Mouse (Mus musculus) lung, embryonic 15.5 days (tissue): ENCODE data around the gene Als2. TPM values are rescaled to one million over a fixed set of nuclear protein-coding genes. Genes with fewer than 3 reads are reported as not detected.

ENCODE experiments used
- ATAC-seq: fragments of 200-750 bp; cut with Nextera tagmentation; 2 replicates; pipeline ENCODE4 v1.8.0; 2017; ENCODE audit warnings: moderate number of reproducible peaks, borderline replicate concordance; ENCODE audit not compliant: low FRiP score, low TSS enrichment; ENCODE audit errors: extremely low read depth
- H3K27ac ChIP-seq: fragments of 300-500 bp; sonication (generic); 2 replicates; pipeline ENCODE4 v1.5.1; 2015; ENCODE audit warnings: moderate library complexity, mild to moderate bottlenecking, inconsistent platforms
- H3K27me3 ChIP-seq: fragments of 300-500 bp; sonication (generic); 2 replicates; pipeline ENCODE4 v1.6.1; 2015; ENCODE audit warnings: inconsistent platforms
- H3K36me3 ChIP-seq: fragments of 300-500 bp; sonication (generic); 2 replicates; pipeline ENCODE4 v1.6.1; 2015; ENCODE audit warnings: inconsistent platforms
- H3K4me1 ChIP-seq: fragments of 300-500 bp; sonication (generic); 2 replicates; pipeline ENCODE4 v1.6.1; 2015; ENCODE audit warnings: inconsistent platforms
- H3K4me2 ChIP-seq: fragments of 300-500 bp; sonication (generic); 2 replicates; pipeline ENCODE4 v1.6.1; 2015; ENCODE audit warnings: inconsistent platforms, mild to moderate bottlenecking, moderate library complexity
- H3K4me3 ChIP-seq: fragments of 300-500 bp; sonication (generic); 2 replicates; pipeline ENCODE4 v1.5.1; 2015; ENCODE audit warnings: mild to moderate bottlenecking, inconsistent platforms
- H3K9ac ChIP-seq: fragments of 300-500 bp; sonication (generic); 2 replicates; pipeline ENCODE4 v1.6.1; 2015; ENCODE audit warnings: inconsistent platforms
- H3K9me3 ChIP-seq: fragments of 300-500 bp; sonication (generic); 2 replicates; pipeline ENCODE4 v1.6.1; 2016; ENCODE audit warnings: inconsistent platforms
- WGBS: fragments of 180-500 bp; shearing (Covaris S2); methylation state at CpG from one replicate; pipeline ENCODE4 v1.1.7; 2015; 5-methylcytosine and 5-hydroxymethylcytosine counted together
- polyA plus RNA-seq: library from polyadenylated mRNA; unstranded; fragments of >200 nt; fragmentation: Nextera tagmentation; extraction: Ambion mirVana; gene quantifications from 2 replicates; pipeline ENCODE4 v1.2.1, GENCODE M21; 2015

Gene Als2
- polyA plus RNA-seq, 1 experiment from 2014 or later: 10.7 TPM

DNA sequence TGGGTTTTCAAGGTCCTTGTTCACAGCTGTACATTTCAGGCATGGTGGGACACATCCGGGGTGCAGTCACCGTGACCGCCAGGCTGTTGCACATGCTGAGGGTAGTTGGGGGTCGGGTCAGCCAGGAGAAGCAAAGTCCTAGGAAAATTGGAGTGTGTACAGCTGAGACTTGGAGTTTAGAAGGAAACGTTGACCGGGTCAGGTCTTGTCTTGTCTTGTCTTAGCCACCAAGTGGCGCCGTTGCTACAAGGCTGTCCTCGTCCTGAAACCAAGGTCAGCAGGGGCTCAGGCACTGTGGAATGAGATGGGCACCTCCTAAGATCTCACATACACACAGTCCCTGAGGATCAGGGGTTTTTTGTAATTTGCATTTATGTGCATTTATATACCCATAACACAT, 10.6 kb upstream of the Als2 start:
- WGBS: 4% methylated on average over 9 of the region's 9 CpGs
- Histone ChIP-seq H3K27me3 (no peaks in the 10 kb centered on the region), H3K4me2 (no peak overlapping the region)

DNA sequence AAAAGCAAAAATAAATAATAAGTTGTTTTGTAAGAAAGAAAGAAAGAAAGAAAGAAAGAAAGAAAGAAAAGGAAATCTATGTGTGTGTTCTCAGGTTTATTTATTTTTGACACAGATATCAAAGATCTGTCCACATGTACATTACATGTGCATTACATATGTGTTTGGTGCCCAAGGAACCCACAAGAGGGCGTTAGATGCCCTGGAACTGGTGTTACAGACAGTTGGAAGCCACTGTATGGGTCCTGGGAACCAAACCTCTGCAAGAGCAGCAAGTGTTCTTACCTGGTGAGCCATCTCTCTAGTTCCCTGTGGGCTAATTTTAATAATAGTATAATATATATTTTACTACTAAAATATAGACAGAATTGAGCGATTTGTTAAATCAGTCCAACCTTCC, 6.7 kb upstream of the Als2 start:
- no peaks in the 10 kb centered on the region for H3K4me1 ChIP-seq
- ATAC-seq: no peak

More for the DNA sequence above, 10.6 kb upstream of the Als2 start:
- Histone ChIP-seq H3K9ac (no peak overlapping the region), H3K27ac (no peak overlapping the region), H3K9me3 (no peaks in the 10 kb centered on the region), H3K4me3 (no peak overlapping the region), H3K4me1 (no peaks in the 10 kb centered on the region), H3K36me3 (no peaks in the 10 kb centered on the region)
- 0 out of 2 replicates have a peak, but pooled peaks have one; percentile 55 for ATAC-seq

DNA sequence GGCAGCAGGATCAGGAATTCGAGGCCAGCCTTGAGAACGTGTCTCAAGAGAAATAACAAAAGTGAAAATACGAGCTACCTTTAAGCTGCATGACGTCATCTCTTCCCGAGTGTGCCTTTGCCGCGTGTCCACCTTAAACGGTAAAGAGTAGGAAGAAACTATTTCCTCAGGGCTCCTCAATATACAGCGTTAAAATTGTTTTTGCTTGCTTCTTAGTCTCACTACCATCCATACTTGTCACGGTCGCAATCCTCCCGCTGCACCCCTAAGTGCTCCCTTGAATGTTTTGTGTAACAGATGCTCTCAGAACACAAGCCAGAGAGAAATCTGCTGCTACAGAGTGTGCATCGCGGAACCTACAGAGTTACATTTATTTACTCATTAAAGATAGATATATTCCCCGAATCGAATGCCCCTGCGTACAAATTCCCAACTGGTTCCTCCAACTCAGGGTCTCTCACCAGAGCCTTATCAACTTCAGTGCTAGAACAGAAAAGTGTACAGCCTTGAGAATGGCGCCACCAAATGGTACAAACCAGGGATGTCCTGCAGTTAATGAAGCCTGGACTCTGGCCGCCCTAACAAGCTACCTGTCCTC, 682 bp upstream of the Als2 start:
- H3K9me3 ChIP-seq: no peaks in the 10 kb centered on the region
- 1% methylated on average over 19 of the region's 19 CpGs for WGBS
- peak overlapping the region; percentile 59 for H3K27ac ChIP-seq
- peak overlapping the region; percentile 45 for H3K9ac ChIP-seq
- H3K27me3 ChIP-seq: no peaks in the 10 kb centered on the region
- H3K36me3 ChIP-seq: no peaks in the 10 kb centered on the region
- peak; percentile 32; the same call in 1 of the 2 replicates for ATAC-seq
- peak overlapping the region; percentile 64 for H3K4me2 ChIP-seq
- peaks cover 7% of the 10 kb centered on the region; the same call in 1 of the 2 replicates for H3K4me1 ChIP-seq
- H3K4me3 ChIP-seq: peak overlapping the region; percentile 92

More for the DNA sequence above, 6.7 kb upstream of the Als2 start:
- no peaks in the 10 kb centered on the region for H3K9me3 ChIP-seq
- no peaks in the 10 kb centered on the region for H3K36me3 ChIP-seq
- 58% methylated on average over 2 of the region's 2 CpGs for WGBS
- H3K27ac ChIP-seq: no peak overlapping the region
- no peak overlapping the region for H3K9ac ChIP-seq
- no peak overlapping the region for H3K4me2 ChIP-seq
- H3K27me3 ChIP-seq: no peaks in the 10 kb centered on the region
- no peak overlapping the region for H3K4me3 ChIP-seq

DNA sequence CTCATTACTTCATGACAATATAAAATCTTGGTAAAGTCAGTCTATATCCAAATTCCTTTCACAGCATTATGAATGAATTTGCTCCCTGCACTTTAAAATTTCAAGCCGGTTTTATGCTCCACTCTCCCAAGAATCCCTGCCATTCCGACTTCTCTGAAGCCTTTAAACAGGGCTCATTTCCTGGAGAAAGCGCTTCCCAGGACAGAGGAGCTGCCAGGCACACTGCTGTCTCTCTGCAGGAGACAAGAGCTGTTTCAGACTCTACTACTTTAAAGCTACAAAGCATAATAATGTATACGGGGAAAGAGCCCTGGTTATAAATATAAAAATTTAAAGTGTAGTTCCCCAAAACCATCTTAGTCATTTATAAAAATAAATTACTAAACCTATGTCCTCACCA, 7.8 kb downstream of the Als2 start:
- Histone ChIP-seq H3K4me2 (no peak overlapping the region), H3K4me3 (no peak overlapping the region), H3K27ac (no peak overlapping the region), H3K27me3 (no peaks in the 10 kb centered on the region), H3K9ac (no peak overlapping the region), H3K36me3 (no peaks in the 10 kb centered on the region), H3K4me1 (no peaks in the 10 kb centered on the region), H3K9me3 (no peaks in the 10 kb centered on the region)
- WGBS: 53% methylated on average over 4 of the region's 4 CpGs
- no peak for ATAC-seq

DNA sequence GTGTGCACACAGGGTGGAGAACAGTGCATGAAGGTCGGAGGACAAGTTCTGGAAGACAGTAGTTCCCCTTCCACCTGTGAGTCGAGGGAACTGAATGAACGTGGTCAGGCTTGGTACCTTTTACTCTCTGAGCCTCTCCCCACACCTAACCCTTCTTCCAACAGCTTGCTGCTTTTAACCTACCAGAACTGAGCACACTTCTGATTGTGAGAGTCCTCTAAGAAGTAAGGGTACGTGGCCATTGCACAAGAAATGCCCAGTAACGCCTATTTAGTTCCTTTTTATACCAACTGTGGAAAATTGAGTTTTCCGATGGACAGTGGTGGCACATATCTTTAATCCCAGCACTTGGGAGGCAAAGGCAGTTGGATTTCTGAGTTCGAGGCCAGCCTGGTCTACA, 8.5 kb downstream of the Als2 start:
- WGBS: 81% methylated on average over 7 of the region's 7 CpGs
- ATAC-seq: no peak
- Histone ChIP-seq H3K4me1 (no peaks in the 10 kb centered on the region), H3K9ac (no peak overlapping the region), H3K9me3 (no peaks in the 10 kb centered on the region), H3K27ac (no peak overlapping the region), H3K4me2 (no peak overlapping the region), H3K36me3 (no peaks in the 10 kb centered on the region), H3K27me3 (no peaks in the 10 kb centered on the region), H3K4me3 (no peak overlapping the region)

DNA sequence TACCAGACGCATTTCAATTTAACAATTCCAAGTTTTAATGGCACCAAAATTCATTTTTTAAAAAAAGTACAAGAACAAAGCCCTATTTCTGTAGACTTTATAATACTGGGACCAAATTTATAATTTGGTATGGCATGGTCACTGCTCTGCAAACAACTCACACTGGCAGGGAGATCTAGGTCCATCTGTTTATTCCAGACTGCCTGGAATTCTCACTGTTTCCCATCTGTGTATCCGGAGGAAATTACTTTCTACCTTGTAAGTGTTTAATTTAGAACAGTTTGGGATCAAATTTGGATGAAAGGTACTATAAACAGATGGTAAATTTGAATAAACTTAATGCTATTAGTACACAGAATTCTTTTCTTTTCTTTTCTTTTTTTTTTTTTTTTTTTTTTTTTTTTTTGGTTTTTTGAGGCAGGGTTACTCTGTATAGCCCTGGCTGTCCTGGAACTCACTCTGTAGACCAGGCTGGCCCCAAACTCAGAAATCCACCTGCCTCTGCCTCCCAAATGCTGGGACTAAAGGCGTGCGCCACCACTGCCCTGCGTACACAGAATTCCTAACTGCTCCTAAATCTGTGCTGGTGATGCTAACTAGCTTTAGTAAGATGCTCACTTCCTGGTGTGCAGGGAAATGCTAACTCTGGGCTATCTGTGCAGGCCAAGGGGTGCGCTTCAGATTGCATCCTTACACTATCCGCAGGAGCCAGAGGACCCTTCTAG, 14.8 kb downstream of the Als2 start:
- WGBS: 84% methylated on average over 7 of the region's 7 CpGs

DNA sequence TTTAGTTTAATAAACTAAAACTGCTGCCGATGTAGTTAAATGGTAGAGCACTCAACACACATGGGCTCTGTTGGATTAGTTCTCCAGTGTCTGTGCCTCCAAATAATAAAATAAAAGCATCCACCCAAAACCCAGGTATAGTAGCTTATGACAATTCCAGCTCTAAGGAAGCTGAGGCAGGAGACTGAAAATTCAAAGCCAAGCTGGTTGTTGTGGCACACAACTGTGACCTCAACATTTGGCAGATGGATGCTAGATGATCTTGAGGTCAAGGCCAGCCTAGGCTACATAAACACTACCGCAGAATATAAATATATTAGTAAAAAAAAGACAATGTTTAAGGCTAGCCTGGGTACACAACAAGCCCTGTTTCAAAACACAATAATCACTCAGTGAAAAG, 15.4 kb downstream of the Als2 start:
- Histone ChIP-seq H3K27ac (no peak overlapping the region), H3K9ac (no peak overlapping the region), H3K4me2 (no peak overlapping the region), H3K4me3 (no peak overlapping the region), H3K27me3 (no peaks in the 10 kb centered on the region), H3K4me1 (no peaks in the 10 kb centered on the region), H3K9me3 (no peaks in the 10 kb centered on the region), H3K36me3 (0 out of 2 replicates have a peak, but pooled peaks cover 5% of the 10 kb centered on the region)
- no peak for ATAC-seq
- 66% methylated on average over 2 of the region's 2 CpGs for WGBS

More for the DNA sequence above, 14.8 kb downstream of the Als2 start:
- H3K4me3 ChIP-seq: no peak overlapping the region
- no peaks in the 10 kb centered on the region for H3K27me3 ChIP-seq
- H3K4me2 ChIP-seq: no peak overlapping the region
- H3K9ac ChIP-seq: no peak overlapping the region
- no peaks in the 10 kb centered on the region for H3K4me1 ChIP-seq
- H3K27ac ChIP-seq: no peak overlapping the region
- no peak for ATAC-seq
- no peaks in the 10 kb centered on the region for H3K9me3 ChIP-seq
- H3K36me3 ChIP-seq: 0 out of 2 replicates have a peak, but pooled peaks cover 2% of the 10 kb centered on the region

DNA sequence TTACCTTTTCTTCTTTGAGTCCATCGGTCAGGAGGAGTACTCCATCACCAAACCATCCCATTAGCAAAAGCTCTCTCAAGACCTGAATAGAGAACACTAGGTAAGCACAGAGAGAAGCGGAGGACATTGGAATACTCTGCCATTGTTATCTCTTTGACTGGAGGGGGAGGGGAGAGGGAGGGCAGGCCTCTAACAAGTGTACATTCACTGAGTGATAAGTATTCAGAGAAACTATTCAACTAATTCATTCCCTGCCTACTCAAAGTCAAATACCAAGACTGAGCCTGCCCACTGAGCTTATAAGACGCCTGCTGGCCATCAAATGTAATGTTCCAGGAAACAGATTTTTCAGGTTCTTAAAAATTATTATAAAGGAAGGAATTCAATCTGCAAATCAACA, 16.7 kb downstream of the Als2 start:
- H3K4me1 ChIP-seq: no peaks in the 10 kb centered on the region
- 0 out of 2 replicates have a peak, but pooled peaks cover 6% of the 10 kb centered on the region for H3K36me3 ChIP-seq
- H3K4me2 ChIP-seq: no peak overlapping the region
- H3K4me3 ChIP-seq: no peak overlapping the region
- WGBS: 77% methylated on average over 3 of the region's 3 CpGs
- H3K9me3 ChIP-seq: no peaks in the 10 kb centered on the region
- H3K9ac ChIP-seq: no peak overlapping the region
- ATAC-seq: no peak
- no peak overlapping the region for H3K27ac ChIP-seq
- H3K27me3 ChIP-seq: no peaks in the 10 kb centered on the region

DNA sequence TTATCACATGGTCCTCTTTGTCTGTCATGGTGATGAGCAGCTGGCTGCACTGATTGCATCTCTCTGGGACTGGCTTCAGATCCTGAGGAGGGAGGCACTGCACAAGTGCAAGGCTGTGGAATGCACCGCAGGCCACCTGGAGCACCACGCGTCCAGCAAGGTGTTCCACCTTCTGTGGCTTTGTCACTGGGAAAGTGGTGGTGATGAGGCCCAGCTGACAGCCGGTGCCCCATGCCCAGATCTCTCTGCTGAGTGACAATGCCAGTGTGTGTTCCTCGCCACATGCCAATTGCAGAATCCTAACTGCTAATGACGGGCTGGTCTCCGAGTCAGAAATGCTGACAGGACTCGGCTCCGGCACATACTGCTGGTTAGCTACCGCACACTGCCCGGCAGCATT, 21.6 kb downstream of the Als2 start:
- H3K9ac ChIP-seq: no peak overlapping the region
- WGBS: 82% methylated on average over 11 of the region's 11 CpGs

DNA sequence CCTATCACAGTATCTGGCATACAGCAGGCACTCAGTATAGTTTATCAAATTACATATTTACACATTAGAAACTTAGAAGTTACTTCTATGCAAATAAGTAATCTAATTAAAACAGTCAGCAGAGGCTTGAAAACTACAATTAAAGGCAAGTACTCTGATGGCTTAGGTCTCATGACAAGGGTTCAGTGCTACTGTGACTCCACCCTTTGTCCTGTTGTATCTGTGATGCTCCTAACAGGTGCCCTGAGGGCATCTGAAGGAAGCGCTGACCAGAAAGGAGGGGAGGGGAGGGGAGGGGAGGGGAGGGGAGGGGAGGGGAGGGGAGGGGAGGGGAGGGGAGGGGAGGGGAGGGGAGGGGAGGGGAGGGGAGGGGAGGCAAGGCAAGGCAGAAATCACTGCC, 24.1 kb downstream of the Als2 start:
- no peak overlapping the region for H3K9ac ChIP-seq
- no CpG with 5 or more reads among the region's 1 CpGs for WGBS
- ATAC-seq: no peak
- H3K9me3 ChIP-seq: no peaks in the 10 kb centered on the region
- H3K4me3 ChIP-seq: no peak overlapping the region
- 0 out of 2 replicates have a peak, but pooled peaks cover 21% of the 10 kb centered on the region for H3K36me3 ChIP-seq
- no peak overlapping the region for H3K27ac ChIP-seq
- no peak overlapping the region for H3K4me2 ChIP-seq
- H3K4me1 ChIP-seq: no peaks in the 10 kb centered on the region
- no peaks in the 10 kb centered on the region for H3K27me3 ChIP-seq

More for the DNA sequence above, 21.6 kb downstream of the Als2 start:
- Histone ChIP-seq H3K27me3 (no peaks in the 10 kb centered on the region), H3K9me3 (no peaks in the 10 kb centered on the region), H3K27ac (no peak overlapping the region), H3K36me3 (0 out of 2 replicates have a peak, but pooled peaks cover 13% of the 10 kb centered on the region), H3K4me1 (no peaks in the 10 kb centered on the region), H3K4me3 (no peak overlapping the region), H3K4me2 (no peak overlapping the region)
- no peak for ATAC-seq

DNA sequence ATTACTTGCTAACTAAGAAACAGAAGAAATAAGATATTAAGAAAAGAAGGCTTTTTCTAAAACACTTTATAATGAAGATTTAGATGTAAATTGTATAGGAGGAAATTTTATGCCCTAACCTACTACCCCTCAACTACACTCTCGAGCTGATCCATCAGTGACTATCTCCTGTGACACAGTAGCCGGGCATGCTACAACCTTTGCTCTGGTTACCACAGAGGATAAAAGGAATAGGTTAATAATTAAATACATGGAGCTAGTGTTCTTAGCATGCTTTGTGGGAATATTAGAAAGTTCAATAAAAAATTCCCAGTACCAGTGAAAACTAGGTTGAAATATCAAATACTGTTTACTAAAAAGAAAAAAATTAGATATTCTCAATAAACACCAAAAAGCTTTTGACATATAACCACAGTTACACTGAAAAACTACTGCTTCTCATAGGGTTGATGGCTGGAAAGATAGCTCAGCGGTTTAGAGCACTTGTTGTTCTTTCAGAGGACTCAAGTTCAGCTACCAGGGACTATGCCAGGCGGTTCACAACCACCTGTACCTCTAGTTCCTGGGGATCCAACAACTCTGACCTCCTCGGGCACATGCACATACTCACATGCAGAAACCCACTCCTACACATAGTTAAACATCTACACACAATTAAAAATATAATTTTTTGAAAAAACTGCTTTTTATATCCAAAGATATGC, 24.8 kb downstream of the Als2 start:
- Histone ChIP-seq H3K27ac (no peak overlapping the region), H3K9me3 (no peaks in the 10 kb centered on the region), H3K4me2 (no peak overlapping the region), H3K4me3 (no peak overlapping the region), H3K4me1 (no peaks in the 10 kb centered on the region), H3K9ac (no peak overlapping the region), H3K27me3 (no peaks in the 10 kb centered on the region), H3K36me3 (0 out of 2 replicates have a peak, but pooled peaks cover 19% of the 10 kb centered on the region)
- no peak for ATAC-seq
- WGBS: 66% methylated on average over 5 of the region's 5 CpGs

DNA sequence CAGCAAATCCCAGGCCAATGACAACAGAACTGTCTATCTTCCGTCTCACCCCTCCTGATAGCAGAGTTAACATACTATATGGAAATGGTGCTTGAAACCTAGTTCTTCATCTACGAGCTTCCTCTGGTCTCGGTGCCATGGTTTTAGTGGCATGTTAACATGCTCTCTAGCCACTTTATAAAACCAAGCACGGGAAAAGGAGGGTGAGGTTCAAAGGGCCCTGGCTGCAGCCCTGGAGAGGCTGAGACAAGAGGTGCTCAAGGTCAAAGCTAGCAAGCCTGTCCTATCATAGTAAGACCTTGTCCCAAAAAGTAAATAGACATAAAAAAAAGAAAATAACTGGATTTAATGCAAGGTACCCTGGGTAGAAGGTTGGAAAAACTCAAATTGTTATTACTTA, 25.4 kb downstream of the Als2 start:
- H3K4me2 ChIP-seq: no peak overlapping the region
- no peak overlapping the region for H3K9ac ChIP-seq
- H3K4me1 ChIP-seq: no peaks in the 10 kb centered on the region
- ATAC-seq: no peak
- H3K27ac ChIP-seq: no peak overlapping the region
- no peak overlapping the region for H3K4me3 ChIP-seq
- H3K9me3 ChIP-seq: no peaks in the 10 kb centered on the region
- no peaks in the 10 kb centered on the region for H3K27me3 ChIP-seq
- 0 out of 2 replicates have a peak, but pooled peaks cover 17% of the 10 kb centered on the region for H3K36me3 ChIP-seq
- WGBS: 63% methylated on average over 4 of the region's 4 CpGs
